Mouse (Mus musculus) hindbrain, embryonic 14.5 days (tissue): ENCODE measurements around the gene Txnrd2. TPM values are rescaled to one million over a fixed set of nuclear protein-coding genes. Genes with fewer than 3 reads are reported as not detected.
A peak's percentile ranks its signal among the peaks of the same experiment; 100 is the strongest.

ENCODE experiments used
- ATAC-seq: fragments of 200-750 bp; cut with Nextera tagmentation; 2 replicates; pipeline ENCODE4 v1.8.0; 2017; ENCODE audit warnings: moderate number of reproducible peaks, mild to moderate bottlenecking, moderate TSS enrichment, moderate library complexity; ENCODE audit not compliant: low FRiP score
- DNase-seq: peaks from one replicate; pipeline ENCODE4 v3.0.0-alpha.2; 2015; ENCODE audit warnings: low spot score
- H3K27ac ChIP-seq: fragments of 300-500 bp; sonication (generic); 2 replicates; pipeline ENCODE4 v1.5.1; 2014; ENCODE audit warnings: mild to moderate bottlenecking, moderate library complexity
- H3K27me3 ChIP-seq: fragments of 300-500 bp; sonication (generic); 2 replicates; pipeline ENCODE4 v1.6.1; 2014; ENCODE audit warnings: mild to moderate bottlenecking, low read length, mixed read lengths; ENCODE audit not compliant: control insufficient read depth, insufficient read depth
- H3K36me3 ChIP-seq: fragments of 300-500 bp; sonication (generic); replicated peaks from 2 replicates; pipeline ENCODE4 v1.6.1; 2014; ENCODE audit not compliant: control insufficient read depth, insufficient read depth
- H3K4me1 ChIP-seq: fragments of 300-500 bp; sonication (generic); replicated peaks from 2 replicates; pipeline ENCODE4 v1.6.1; 2014; ENCODE audit warnings: antibody characterized with exemption, low read length, mixed read lengths; ENCODE audit not compliant: control insufficient read depth, insufficient read depth
- H3K4me2 ChIP-seq: fragments of 300-500 bp; sonication (generic); replicated peaks from 2 replicates; pipeline ENCODE4 v1.6.1; 2014; ENCODE audit warnings: mild to moderate bottlenecking, moderate library complexity
- H3K4me3 ChIP-seq: fragments of 300-500 bp; sonication (generic); replicated peaks from 2 replicates; pipeline ENCODE4 v1.5.1; 2014; ENCODE audit warnings: mild to moderate bottlenecking, low read length
- H3K9ac ChIP-seq: fragments of 300-500 bp; sonication (generic); 2 replicates; pipeline ENCODE4 v1.6.1; 2014
- H3K9me3 ChIP-seq: fragments of 300-500 bp; sonication (generic); 2 replicates; pipeline ENCODE4 v1.6.1; 2016; ENCODE audit warnings: low read length; ENCODE audit not compliant: control insufficient read depth
- WGBS: fragments of 180-500 bp; shearing (Covaris S2); extraction: QIAGEN DNeasy Blood & Tissue Kit; methylation state at CpG from one replicate; pipeline ENCODE4 v1.1.7; 2014; 5-methylcytosine and 5-hydroxymethylcytosine counted together
- polyA plus RNA-seq: library from polyadenylated mRNA; unstranded; fragments of >200 nt; fragmentation: Nextera tagmentation; extraction: Ambion mirVana; gene quantifications from 2 replicates; pipeline ENCODE4 v1.2.1, GENCODE M21; 2014

The Txnrd2 gene
- polyA plus RNA-seq: 26.0 and 28.2 TPM in 2 replicates

GRCm38 (mm10) chr16:18426215-18426791 lies at the start of gene Txnrd2:
Gene Txnrd2 (plus strand): TSS chr16:18426384.
- WGBS: under 1% methylated on average over 52 of the region's 52 CpGs
- DNase-seq (peak; percentile 55), ATAC-seq (peak; percentile 82)
- H3K9me3 ChIP-seq: no peaks in the 10 kb centered on the region
- H3K27ac ChIP-seq: peak within 1 kb of the TSS; percentile 78
- peak within 1 kb of the TSS; percentile 84 for H3K4me3 ChIP-seq
- H3K27me3 ChIP-seq: no peaks in the 10 kb centered on the region
- H3K36me3 ChIP-seq: peaks cover 14% of the 10 kb centered on the region
- peak within 1 kb of the TSS; percentile 81 for H3K4me2 ChIP-seq
- H3K4me1 ChIP-seq: peaks cover 27% of the 10 kb centered on the region
- peak within 1 kb of the TSS; percentile 96 for H3K9ac ChIP-seq

DNA sequence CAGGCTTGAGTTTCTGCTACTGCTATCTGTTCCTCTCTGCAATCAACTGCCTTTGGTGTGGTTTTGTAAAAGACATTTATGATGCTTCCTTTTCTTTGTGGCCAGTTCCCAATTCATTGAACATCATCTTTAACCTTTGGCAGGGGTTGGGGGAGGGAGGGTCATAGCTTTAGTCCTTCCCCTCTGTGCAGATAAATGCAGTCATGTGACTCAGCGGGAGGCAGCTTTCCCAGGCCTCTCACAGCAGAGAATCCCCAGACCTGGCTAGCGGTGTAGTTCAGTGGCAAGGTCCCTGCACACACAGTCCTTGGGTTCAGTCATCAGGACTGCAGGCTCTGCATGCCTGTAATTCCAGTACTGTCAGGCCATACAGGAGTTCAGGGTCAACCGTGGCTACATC lies 49.0 kb upstream of the Txnrd2 start:
- 23% methylated on average over 3 of the region's 3 CpGs for WGBS
- ATAC-seq (no peak), DNase-seq (no peak)
- no peak overlapping the region for H3K27ac ChIP-seq
- H3K27me3 ChIP-seq: no peaks in the 10 kb centered on the region
- H3K4me1 ChIP-seq: peaks cover 33% of the 10 kb centered on the region
- no peaks in the 10 kb centered on the region for H3K9me3 ChIP-seq
- H3K4me2 ChIP-seq: no peak overlapping the region
- H3K4me3 ChIP-seq: no peak overlapping the region
- no peaks in the 10 kb centered on the region for H3K36me3 ChIP-seq
- no peak overlapping the region for H3K9ac ChIP-seq

- Histone ChIP-seq H3K27me3 (no peaks in the 10 kb centered on the region), H3K4me1 (peaks cover 36% of the 10 kb centered on the region), H3K27ac (no peak overlapping the region), H3K9ac (no peak overlapping the region), H3K4me3 (no peak overlapping the region), H3K9me3 (no peaks in the 10 kb centered on the region), H3K36me3 (no peaks in the 10 kb centered on the region), H3K4me2 (no peak overlapping the region)
- 34% methylated on average over 1 of the region's 1 CpGs for WGBS
- DNase-seq (no peak), ATAC-seq (no peak)
Observed at GRCm38 (mm10) chr16:18378489-18378888, 47.7 kb upstream of the Txnrd2 start.

- Histone ChIP-seq H3K27me3 (no peaks in the 10 kb centered on the region), H3K4me3 (no peak overlapping the region), H3K4me2 (no peak overlapping the region), H3K4me1 (peaks cover 44% of the 10 kb centered on the region), H3K9me3 (no peaks in the 10 kb centered on the region), H3K36me3 (no peaks in the 10 kb centered on the region), H3K9ac (no peak overlapping the region), H3K27ac (peak overlapping the region; percentile 81)
- 44% methylated on average over 8 of the region's 8 CpGs for WGBS
- DNase-seq: no peak
- ATAC-seq: no peak
Observed at GRCm38 (mm10) chr16:18379338-18380001, 46.7 kb upstream of the Txnrd2 start.

GRCm38 (mm10) chr16:18380495-18381063 lies 45.6 kb upstream of the Txnrd2 start:
- H3K36me3 ChIP-seq: no peaks in the 10 kb centered on the region
- no peak overlapping the region for H3K4me3 ChIP-seq
- ATAC-seq (peak; percentile 79), DNase-seq (peak; percentile 55)
- 5% methylated on average over 6 of the region's 6 CpGs for WGBS
- H3K4me1 ChIP-seq: peaks cover 44% of the 10 kb centered on the region
- no peak overlapping the region for H3K9ac ChIP-seq
- no peaks in the 10 kb centered on the region for H3K27me3 ChIP-seq
- peak overlapping the region; percentile 81 for H3K27ac ChIP-seq
- H3K4me2 ChIP-seq: no peak overlapping the region
- H3K9me3 ChIP-seq: no peaks in the 10 kb centered on the region

DNA sequence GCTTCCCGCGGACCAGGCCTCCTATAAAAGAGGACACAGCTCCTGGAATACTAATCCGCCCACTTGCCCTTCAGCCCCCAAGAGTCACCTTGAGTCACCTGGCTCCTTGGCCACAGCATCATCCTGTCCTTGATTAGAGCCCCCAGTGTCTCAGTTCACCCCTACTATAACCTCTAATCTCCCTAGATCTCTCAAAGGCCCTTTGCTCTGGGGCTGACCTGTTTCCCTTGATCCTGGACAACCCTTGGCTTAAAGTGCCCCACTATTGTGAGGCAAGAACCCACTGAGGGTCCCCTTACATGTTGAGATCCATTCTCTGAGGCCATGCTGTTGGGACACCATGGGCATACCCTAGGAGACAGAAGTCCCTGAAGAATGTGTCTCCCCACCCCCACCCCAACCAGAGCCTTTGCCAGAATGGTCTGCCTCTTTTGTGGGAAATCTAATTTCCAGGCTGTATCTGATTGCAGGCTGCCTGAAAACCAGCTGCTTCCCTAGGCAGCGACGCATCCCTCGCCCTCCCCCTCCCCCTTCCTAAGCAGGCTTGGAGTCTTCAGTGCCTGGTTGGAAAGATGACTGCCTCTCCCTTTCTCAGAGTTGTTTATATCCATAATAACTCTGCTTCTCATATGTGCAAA lies 44.4 kb upstream of the Txnrd2 start:
- Histone ChIP-seq H3K9me3 (no peaks in the 10 kb centered on the region), H3K9ac (no peak overlapping the region), H3K4me3 (no peak overlapping the region), H3K27ac (peak overlapping the region; percentile 80), H3K36me3 (no peaks in the 10 kb centered on the region), H3K27me3 (no peaks in the 10 kb centered on the region), H3K4me1 (peaks cover 44% of the 10 kb centered on the region), H3K4me2 (no peak overlapping the region)
- ATAC-seq: peak; percentile 25; the same call in 1 of the 2 replicates
- DNase-seq: peak; percentile 66
- WGBS: 35% methylated on average over 6 of the region's 6 CpGs

DNA sequence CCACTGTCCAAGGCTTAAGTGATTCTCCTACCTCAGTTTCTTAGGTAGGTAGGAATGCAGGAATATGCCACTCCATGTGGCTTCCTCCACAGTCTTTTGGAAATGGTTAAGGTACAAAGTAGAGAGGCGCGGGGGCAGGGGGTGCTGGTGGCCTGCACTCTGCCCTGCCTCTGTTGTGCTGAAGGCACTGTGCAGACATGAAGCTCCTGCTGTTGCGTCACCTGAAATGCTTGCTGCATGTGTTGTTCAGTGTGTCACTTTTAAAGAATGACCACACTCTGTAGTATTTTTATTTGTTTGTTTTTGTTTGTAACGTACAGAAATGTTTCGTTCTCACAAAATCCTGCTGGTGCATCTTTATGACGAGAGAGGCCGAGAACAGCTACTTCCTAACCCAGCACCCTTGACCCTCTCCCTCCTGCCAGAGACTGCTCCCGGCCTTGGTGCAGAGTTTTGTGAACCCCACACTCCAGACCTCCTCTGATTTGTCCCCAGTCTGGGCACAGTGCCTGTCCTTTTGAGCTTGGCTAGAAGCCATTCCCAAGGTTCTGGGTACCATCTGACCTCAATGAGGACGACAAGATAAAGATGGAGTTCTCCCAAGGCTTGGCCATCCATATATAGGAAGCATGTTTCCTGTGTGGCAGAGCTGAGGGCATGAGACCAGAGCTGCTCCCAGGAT lies 43.0 kb upstream of the Txnrd2 start:
- 75% methylated on average over 9 of the region's 9 CpGs for WGBS
- H3K4me3 ChIP-seq: no peak overlapping the region

DNA sequence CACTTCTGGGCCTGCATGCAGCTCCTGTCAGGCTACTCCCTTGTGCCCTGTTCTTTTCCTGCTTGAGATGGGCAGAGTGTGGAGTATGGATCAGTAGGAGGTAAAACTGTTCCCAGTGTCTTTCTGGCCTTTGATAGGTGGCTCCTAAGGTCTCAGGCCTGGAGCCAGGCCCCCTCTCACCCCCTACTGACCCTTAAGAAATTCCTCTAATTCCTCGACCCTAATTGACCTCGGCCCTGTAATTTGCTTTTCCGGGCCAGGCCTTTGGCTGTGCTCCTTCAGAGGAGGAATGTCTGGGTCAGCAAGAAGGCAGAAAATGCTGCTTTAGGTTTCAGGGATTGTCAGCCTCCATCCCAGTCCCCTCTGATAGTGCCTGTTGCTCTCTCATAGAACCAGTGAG lies 42.4 kb upstream of the Txnrd2 start:
- DNase-seq (no peak), ATAC-seq (no peak)
- H3K27ac ChIP-seq: no peak overlapping the region
- H3K4me2 ChIP-seq: no peak overlapping the region
- H3K9me3 ChIP-seq: no peaks in the 10 kb centered on the region
- H3K27me3 ChIP-seq: no peaks in the 10 kb centered on the region
- no peak overlapping the region for H3K9ac ChIP-seq
- H3K4me3 ChIP-seq: no peak overlapping the region
- 12% methylated on average over 3 of the region's 3 CpGs for WGBS
- H3K36me3 ChIP-seq: no peaks in the 10 kb centered on the region
- peaks cover 61% of the 10 kb centered on the region for H3K4me1 ChIP-seq

More for the DNA sequence above, 43.0 kb upstream of the Txnrd2 start:
- Histone ChIP-seq H3K4me1 (peaks cover 56% of the 10 kb centered on the region), H3K27me3 (no peaks in the 10 kb centered on the region), H3K27ac (0 out of 2 replicates have a peak overlapping the region, but pooled peaks have one; percentile 32), H3K9me3 (no peaks in the 10 kb centered on the region), H3K36me3 (no peaks in the 10 kb centered on the region), H3K9ac (no peak overlapping the region), H3K4me2 (no peak overlapping the region)
- no peak for ATAC-seq
- DNase-seq: no peak

GRCm38 (mm10) chr16:18384211-18384610 lies 42.0 kb upstream of the Txnrd2 start:
- H3K4me2 ChIP-seq: no peak overlapping the region
- WGBS: 50% methylated on average over 7 of the region's 7 CpGs
- DNase-seq: no peak
- no peaks in the 10 kb centered on the region for H3K9me3 ChIP-seq
- H3K4me3 ChIP-seq: no peak overlapping the region
- no peaks in the 10 kb centered on the region for H3K27me3 ChIP-seq
- H3K36me3 ChIP-seq: no peaks in the 10 kb centered on the region
- H3K27ac ChIP-seq: no peak overlapping the region
- H3K4me1 ChIP-seq: peaks cover 63% of the 10 kb centered on the region
- no peak for ATAC-seq
- no peak overlapping the region for H3K9ac ChIP-seq
